Mouse (Mus musculus): ENCODE measurements at regions not wholly inside any gene's neighbourhood (a gene's known extent, or its start where the extent isn't known, plus 50 kb on each side); places are given as distances from the start of the nearest gene placed in this dataset.

GRCm38 (mm10) chr5:105993066-105993760, 116.8 kb downstream of the Zfp326 start:
- Histone ChIP-seq H3K4me1 (ENCODE audit: control insufficient read depth, insufficient read depth, low read length) (no peaks in the 10 kb centered on the region), H3K27ac (ENCODE audit: insufficient read depth, low read depth, low read length) (no peak overlapping the region), H3K4me3 (ENCODE audit: insufficient read depth, low read length) (no peak overlapping the region)
- no peak for TF ChIP-seq POLR2A (IDR thresholded peaks at IDR 0.05; ENCODE audit: borderline replicate concordance, low read depth, low read length)
- TF ChIP-seq CTCF (IDR thresholded peaks at IDR 0.05; ENCODE audit: low read depth, low read length) = no peak

- Histone ChIP-seq H3K4me1 (ENCODE audit: control insufficient read depth, insufficient read depth, low read length) (no peaks in the 10 kb centered on the region), H3K4me3 (ENCODE audit: insufficient read depth, low read length) (no peak overlapping the region), H3K27ac (ENCODE audit: insufficient read depth, low read depth, low read length) (no peak overlapping the region)
- TF ChIP-seq CTCF (IDR thresholded peaks at IDR 0.05; ENCODE audit: low read depth, low read length) (no peak), POLR2A (IDR thresholded peaks at IDR 0.05; ENCODE audit: borderline replicate concordance, low read depth, low read length) (no peak)
Observed at GRCm38 (mm10) chr5:105990777-105991176, 114.4 kb downstream of the Zfp326 start.

GRCm38 (mm10) chr5:105986401-105986800, 110.0 kb downstream of the Zfp326 start:
- no peak overlapping the region for H3K27ac ChIP-seq (ENCODE audit: insufficient read depth, low read depth, low read length)
- no peak overlapping the region for H3K4me3 ChIP-seq (ENCODE audit: insufficient read depth, low read length)
- no peak for TF ChIP-seq CTCF (IDR thresholded peaks at IDR 0.05; ENCODE audit: low read depth, low read length)
- no peak for TF ChIP-seq POLR2A (IDR thresholded peaks at IDR 0.05; ENCODE audit: borderline replicate concordance, low read depth, low read length)
- H3K4me1 ChIP-seq (ENCODE audit: control insufficient read depth, insufficient read depth, low read length) = no peaks in the 10 kb centered on the region

- H3K27ac ChIP-seq (ENCODE audit: insufficient read depth, low read depth, low read length) = no peak overlapping the region
- TF ChIP-seq POLR2A (IDR thresholded peaks at IDR 0.05; ENCODE audit: borderline replicate concordance, low read depth, low read length) = no peak
- TF ChIP-seq CTCF (IDR thresholded peaks at IDR 0.05; ENCODE audit: low read depth, low read length) = no peak
- no peak overlapping the region for H3K4me3 ChIP-seq (ENCODE audit: insufficient read depth, low read length)
- no peaks in the 10 kb centered on the region for H3K4me1 ChIP-seq (ENCODE audit: control insufficient read depth, insufficient read depth, low read length)
Observed at GRCm38 (mm10) chr5:105983131-105983530, 106.8 kb downstream of the Zfp326 start.

GRCm38 (mm10) chr5:105976746-105977145, 100.4 kb downstream of the Zfp326 start:
- no peak for TF ChIP-seq CTCF (IDR thresholded peaks at IDR 0.05; ENCODE audit: low read depth, low read length)
- no peak for TF ChIP-seq POLR2A (IDR thresholded peaks at IDR 0.05; ENCODE audit: borderline replicate concordance, low read depth, low read length)
- Histone ChIP-seq H3K27ac (ENCODE audit: insufficient read depth, low read depth, low read length) (no peak overlapping the region), H3K4me1 (ENCODE audit: control insufficient read depth, insufficient read depth, low read length) (0 out of 2 replicates have a peak, but pooled peaks cover 6% of the 10 kb centered on the region), H3K4me3 (ENCODE audit: insufficient read depth, low read length) (no peak overlapping the region)

- Histone ChIP-seq H3K4me1 (ENCODE audit: control insufficient read depth, insufficient read depth, low read length) (0 out of 2 replicates have a peak, but pooled peaks cover 6% of the 10 kb centered on the region), H3K27ac (ENCODE audit: insufficient read depth, low read depth, low read length) (peak overlapping the region; percentile 64), H3K4me3 (ENCODE audit: insufficient read depth, low read length) (peak overlapping the region; percentile 43)
- TF ChIP-seq CTCF (IDR thresholded peaks at IDR 0.05; ENCODE audit: low read depth, low read length) (no peak), POLR2A (IDR thresholded peaks at IDR 0.05; ENCODE audit: borderline replicate concordance, low read depth, low read length) (no peak)
Observed at GRCm38 (mm10) chr5:105976076-105976475, 99.7 kb downstream of the Zfp326 start.

- TF ChIP-seq CTCF (IDR thresholded peaks at IDR 0.05; ENCODE audit: low read depth, low read length) = no peak
- no peak for TF ChIP-seq POLR2A (IDR thresholded peaks at IDR 0.05; ENCODE audit: borderline replicate concordance, low read depth, low read length)
- H3K27ac ChIP-seq (ENCODE audit: insufficient read depth, low read depth, low read length) = peak overlapping the region; percentile 64
- peak overlapping the region; percentile 43 for H3K4me3 ChIP-seq (ENCODE audit: insufficient read depth, low read length)
- 0 out of 2 replicates have a peak, but pooled peaks cover 6% of the 10 kb centered on the region for H3K4me1 ChIP-seq (ENCODE audit: control insufficient read depth, insufficient read depth, low read length)
Observed at GRCm38 (mm10) chr5:105975275-105976011, 99.1 kb downstream of the Zfp326 start.

- H3K4me3 ChIP-seq (ENCODE audit: insufficient read depth, low read length) = no peak overlapping the region
- H3K4me1 ChIP-seq (ENCODE audit: control insufficient read depth, insufficient read depth, low read length) = 0 out of 2 replicates have a peak, but pooled peaks cover 6% of the 10 kb centered on the region
- H3K27ac ChIP-seq (ENCODE audit: insufficient read depth, low read depth, low read length) = no peak overlapping the region
- TF ChIP-seq CTCF (IDR thresholded peaks at IDR 0.05; ENCODE audit: low read depth, low read length) (no peak), POLR2A (IDR thresholded peaks at IDR 0.05; ENCODE audit: borderline replicate concordance, low read depth, low read length) (no peak)
Observed at GRCm38 (mm10) chr5:105974576-105975177, 98.3 kb downstream of the Zfp326 start.
